Mouse (Mus musculus) thymus, adult 2 months (tissue): ENCODE measurements at regions not wholly inside any gene's neighbourhood (a gene's known extent, or its start where the extent isn't known, plus 50 kb on each side); places are given as distances from the start of the nearest gene placed in this dataset.

ENCODE experiments used
- DNase-seq: peaks from one replicate; pipeline ENCODE4 v3.0.0; 2021
- H3K27ac ChIP-seq: fragments of 200-500 bp; 2 replicates; pipeline ENCODE4 v1.5.1; 2012; ENCODE audit warnings: low read length, control low read depth; ENCODE audit not compliant: control insufficient read depth, insufficient read depth
- H3K27me3 ChIP-seq: fragments of 200-500 bp; 2 replicates; pipeline ENCODE4 v1.6.1; 2012; ENCODE audit warnings: mild to moderate bottlenecking, low read length, moderate library complexity, mixed read lengths; ENCODE audit not compliant: control insufficient read depth, insufficient read depth
- H3K36me3 ChIP-seq: fragments of 200-500 bp; 2 replicates; pipeline ENCODE4 v1.6.1; 2012; ENCODE audit warnings: mild to moderate bottlenecking, low read length, moderate library complexity; ENCODE audit not compliant: control insufficient read depth, insufficient read depth
- H3K4me1 ChIP-seq: fragments of 200-500 bp; replicated peaks from 2 replicates; pipeline ENCODE4 v1.6.1; 2012; ENCODE audit warnings: low read length; ENCODE audit not compliant: control insufficient read depth, insufficient read depth
- H3K4me3 ChIP-seq: fragments of 200-500 bp; 2 replicates; pipeline ENCODE4 v1.5.1; 2012; ENCODE audit warnings: mild to moderate bottlenecking, low read length, control low read depth, moderate library complexity; ENCODE audit not compliant: control insufficient read depth, insufficient read depth
- CTCF ChIP-seq: fragments of 200-500 bp; IDR thresholded peaks from 2 replicates; pipeline ENCODE4 v1.5.1; 2012; ENCODE audit warnings: mild to moderate bottlenecking, control low read depth, low read length, moderate library complexity, borderline replicate concordance; ENCODE audit not compliant: control insufficient read depth, poor library complexity, insufficient read depth; ENCODE audit errors: extremely low read depth
- POLR2A ChIP-seq: fragments of 200-500 bp; IDR thresholded peaks from 2 replicates; pipeline ENCODE4 v1.6.1; 2012; ENCODE audit warnings: mild to moderate bottlenecking, low read length, control low read depth, moderate library complexity; ENCODE audit not compliant: control insufficient read depth, poor library complexity, insufficient read depth; ENCODE audit errors: extremely low read depth
- WGBS: fragments of 180-500 bp; shearing (Covaris S2); methylation state at CpG from one replicate; pipeline ENCODE4 v1.1.7; 2018; 5-methylcytosine and 5-hydroxymethylcytosine counted together

DNA sequence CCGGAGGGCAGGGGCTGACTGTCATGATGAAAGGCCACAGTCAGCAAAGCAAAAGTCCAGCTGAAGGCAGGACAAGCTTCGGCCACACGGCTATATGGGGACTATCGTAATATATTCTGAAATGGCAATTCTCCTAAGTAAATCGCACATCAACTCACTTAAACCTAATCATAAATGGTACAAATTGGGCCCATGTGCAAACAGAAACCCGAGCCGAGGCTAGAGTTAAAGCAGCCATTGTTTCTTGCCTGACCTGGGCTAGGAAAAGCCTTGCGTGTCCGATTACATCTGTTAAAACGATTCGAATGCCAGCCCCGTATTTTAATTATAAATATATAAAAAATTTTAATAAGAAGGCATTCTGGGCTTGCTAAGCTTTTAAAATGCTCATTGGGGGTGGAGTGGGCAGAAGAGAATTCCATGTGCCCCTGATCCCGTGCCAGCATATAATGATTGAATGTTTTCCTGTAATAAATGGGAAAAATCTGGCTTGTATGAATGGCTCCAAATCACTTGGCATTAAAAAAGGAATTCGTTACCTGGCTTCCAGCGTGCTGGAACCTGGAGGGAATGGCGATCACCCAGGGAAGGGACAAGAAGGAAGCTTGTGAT is 552.7 kb upstream of the Mgmt start:
- no peak for TF ChIP-seq CTCF
- TF ChIP-seq POLR2A = no peak
- no peak overlapping the region for H3K4me3 ChIP-seq
- no peak for DNase-seq
- 92% methylated on average over 16 of the region's 16 CpGs for WGBS
- no peaks in the 10 kb centered on the region for H3K27me3 ChIP-seq
- no peaks in the 10 kb centered on the region for H3K36me3 ChIP-seq
- no peaks in the 10 kb centered on the region for H3K4me1 ChIP-seq
- no peak overlapping the region for H3K27ac ChIP-seq

- H3K36me3 ChIP-seq = no peaks in the 10 kb centered on the region
- DNase-seq = no peak
- no peak overlapping the region for H3K27ac ChIP-seq
- H3K4me1 ChIP-seq = no peaks in the 10 kb centered on the region
- no peaks in the 10 kb centered on the region for H3K27me3 ChIP-seq
- no peak overlapping the region for H3K4me3 ChIP-seq
- TF ChIP-seq POLR2A (no peak), CTCF (no peak)
- 81% methylated on average over 10 of the region's 10 CpGs for WGBS
Measured at GRCm38 (mm10) chr7:136342211-136342799, 552.1 kb upstream of the Mgmt start.

DNA sequence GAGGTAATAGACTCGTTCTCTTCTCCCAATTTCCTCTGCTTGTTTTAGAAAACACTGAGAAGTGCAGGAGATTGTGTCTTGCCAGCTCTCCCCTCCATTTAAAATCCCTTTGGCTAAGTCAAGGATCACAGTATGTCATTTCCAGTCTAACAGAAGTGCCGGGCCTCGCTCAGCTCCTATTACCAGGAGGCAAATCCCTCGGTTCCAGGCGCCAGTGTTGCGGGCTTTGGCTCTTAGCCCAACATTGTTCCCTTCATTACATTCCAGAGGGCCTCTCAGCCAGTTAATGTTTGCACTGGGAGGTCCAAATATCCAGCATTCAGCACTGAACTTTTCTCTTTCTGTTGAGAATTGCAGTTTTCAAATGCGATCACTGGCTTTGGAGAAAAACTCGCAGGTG is 551.6 kb upstream of the Mgmt start:
- no peak for TF ChIP-seq POLR2A
- no peak for TF ChIP-seq CTCF
- DNase-seq = no peak
- Histone ChIP-seq H3K27me3 (no peaks in the 10 kb centered on the region), H3K27ac (no peak overlapping the region), H3K4me1 (no peaks in the 10 kb centered on the region), H3K36me3 (no peaks in the 10 kb centered on the region), H3K4me3 (no peak overlapping the region)
- WGBS = 66% methylated on average over 8 of the region's 8 CpGs

- Histone ChIP-seq H3K27me3 (no peaks in the 10 kb centered on the region), H3K36me3 (no peaks in the 10 kb centered on the region), H3K4me3 (no peak overlapping the region), H3K4me1 (no peaks in the 10 kb centered on the region), H3K27ac (no peak overlapping the region)
- no peak for TF ChIP-seq CTCF
- no peak for TF ChIP-seq POLR2A
- no peak for DNase-seq
- 88% methylated on average over 4 of the region's 4 CpGs for WGBS
Measured at GRCm38 (mm10) chr7:136343494-136343893, 550.9 kb upstream of the Mgmt start.

GRCm38 (mm10) chr7:136345051-136345450 is 549.4 kb upstream of the Mgmt start:
- 81% methylated on average over 3 of the region's 3 CpGs for WGBS
- Histone ChIP-seq H3K4me3 (no peak overlapping the region), H3K36me3 (no peaks in the 10 kb centered on the region), H3K27ac (no peak overlapping the region), H3K27me3 (no peaks in the 10 kb centered on the region), H3K4me1 (no peaks in the 10 kb centered on the region)
- no peak for TF ChIP-seq POLR2A
- TF ChIP-seq CTCF = no peak
- DNase-seq = no peak

DNA sequence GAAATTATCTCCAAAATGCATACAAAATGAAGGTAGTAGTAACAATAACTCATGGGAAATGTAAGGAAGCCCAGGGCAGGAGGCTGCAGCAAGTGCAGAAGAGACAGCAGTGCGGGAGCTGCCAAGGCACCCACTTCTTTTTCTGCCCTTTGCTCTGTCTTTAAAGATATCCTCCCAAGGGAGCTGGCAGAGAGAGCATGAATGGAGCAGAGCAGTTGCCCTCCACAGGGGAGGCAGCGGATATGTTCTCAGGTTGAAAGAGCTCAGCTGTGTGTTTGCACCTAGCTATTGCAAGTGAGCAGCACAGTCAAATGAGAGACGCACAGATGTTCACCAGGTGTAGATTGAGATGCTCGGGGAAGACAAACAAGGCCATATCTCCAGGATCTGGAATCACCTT is 547.9 kb upstream of the Mgmt start:
- Histone ChIP-seq H3K4me3 (no peak overlapping the region), H3K36me3 (no peaks in the 10 kb centered on the region), H3K27me3 (no peaks in the 10 kb centered on the region), H3K27ac (no peak overlapping the region), H3K4me1 (no peaks in the 10 kb centered on the region)
- 88% methylated on average over 4 of the region's 4 CpGs for WGBS
- DNase-seq = no peak
- TF ChIP-seq POLR2A = no peak
- no peak for TF ChIP-seq CTCF
